Mouse (Mus musculus): ENCODE measurements around the gene Hsd17b11. TPM values are rescaled to one million over a fixed set of nuclear protein-coding genes. Genes with fewer than 3 reads are reported as not detected.

Gene Hsd17b11
- total RNA-seq (2021): 10 to 100 TPM; 24.0 to 26.4 TPM

DNA sequence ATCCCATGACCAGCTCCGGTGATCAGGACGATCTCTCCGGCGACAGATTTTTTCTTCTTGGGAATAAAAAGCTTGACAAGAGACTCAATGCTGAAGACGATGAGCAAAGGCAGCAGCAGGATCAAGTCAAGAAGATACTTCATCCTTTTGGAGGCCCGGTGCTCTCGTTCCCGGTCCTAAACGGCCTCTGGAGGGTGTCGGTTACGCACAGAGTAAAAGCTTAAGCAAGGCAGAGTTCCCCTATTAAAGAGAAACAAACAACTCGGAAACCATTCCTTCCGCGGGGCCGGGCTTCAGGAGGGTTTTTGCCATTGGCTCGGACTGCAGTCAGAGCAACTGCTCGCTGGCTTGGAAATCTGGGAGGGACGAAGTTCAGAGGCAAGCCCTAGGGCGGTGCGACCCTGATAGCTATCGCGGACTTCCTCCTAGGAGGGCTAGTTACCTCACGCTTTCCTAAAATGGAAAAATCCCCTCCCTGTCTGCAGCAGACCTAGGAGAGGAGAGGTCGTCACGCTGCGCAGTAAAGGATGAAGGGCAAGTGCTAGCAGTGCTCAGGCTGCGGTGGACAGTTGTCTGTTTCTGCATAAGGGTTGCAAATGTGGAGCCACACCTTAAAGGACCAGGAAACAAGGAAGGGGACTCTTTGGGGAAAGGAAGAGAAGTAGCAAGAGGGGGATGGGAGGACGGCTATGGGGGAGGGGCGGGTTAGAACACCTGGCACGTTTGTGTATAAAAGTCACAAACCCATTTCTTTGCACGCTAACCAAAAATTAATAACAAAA, at the start of gene Hsd17b11:
TSS of gene Hsd17b11 (minus strand) at position 323 of the 782 bp plus-strand sequence.
- DNase-seq: peak; percentile 87

DNA sequence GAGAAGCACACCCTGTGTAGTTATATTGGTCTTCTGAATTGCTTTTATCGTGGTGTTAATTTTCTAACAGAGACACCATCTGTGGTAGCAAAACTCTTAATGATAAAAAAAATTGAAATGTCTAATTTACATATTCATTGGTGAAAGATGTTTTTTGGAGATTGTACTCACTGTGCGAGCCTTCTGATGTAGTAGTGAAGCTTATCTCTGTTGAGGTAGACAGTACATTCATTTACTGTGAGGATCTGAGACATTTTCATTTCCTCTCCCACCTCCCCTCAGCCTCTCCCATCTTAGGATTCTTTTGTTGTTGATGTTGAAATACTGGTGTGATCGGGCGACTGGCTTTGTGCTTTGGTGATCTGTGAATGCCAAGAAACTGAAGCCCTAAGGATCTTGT, 49.3 kb upstream of the Hsd17b11 start:
- no peak for DNase-seq

DNA sequence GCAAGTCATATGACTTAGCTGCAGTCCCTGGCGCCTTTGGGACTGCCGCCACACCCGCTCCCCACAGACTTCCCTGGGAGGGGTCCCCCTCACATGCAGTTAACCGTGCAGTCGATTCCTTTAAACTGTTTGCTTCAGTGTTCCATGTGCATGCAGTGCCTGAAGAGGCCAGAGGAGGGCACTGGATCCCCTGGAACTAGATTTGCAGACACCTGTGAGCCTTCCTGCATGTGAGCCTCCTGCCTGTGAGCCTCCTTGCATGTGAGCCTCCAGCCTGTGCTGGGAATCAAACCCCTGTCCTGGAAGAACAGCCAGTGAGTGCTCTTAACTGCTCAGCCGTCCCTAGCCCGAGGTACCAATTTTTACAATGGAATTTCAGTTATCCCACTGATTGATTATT, 47.0 kb upstream of the Hsd17b11 start:
- DNase-seq: peak; percentile 33

DNA sequence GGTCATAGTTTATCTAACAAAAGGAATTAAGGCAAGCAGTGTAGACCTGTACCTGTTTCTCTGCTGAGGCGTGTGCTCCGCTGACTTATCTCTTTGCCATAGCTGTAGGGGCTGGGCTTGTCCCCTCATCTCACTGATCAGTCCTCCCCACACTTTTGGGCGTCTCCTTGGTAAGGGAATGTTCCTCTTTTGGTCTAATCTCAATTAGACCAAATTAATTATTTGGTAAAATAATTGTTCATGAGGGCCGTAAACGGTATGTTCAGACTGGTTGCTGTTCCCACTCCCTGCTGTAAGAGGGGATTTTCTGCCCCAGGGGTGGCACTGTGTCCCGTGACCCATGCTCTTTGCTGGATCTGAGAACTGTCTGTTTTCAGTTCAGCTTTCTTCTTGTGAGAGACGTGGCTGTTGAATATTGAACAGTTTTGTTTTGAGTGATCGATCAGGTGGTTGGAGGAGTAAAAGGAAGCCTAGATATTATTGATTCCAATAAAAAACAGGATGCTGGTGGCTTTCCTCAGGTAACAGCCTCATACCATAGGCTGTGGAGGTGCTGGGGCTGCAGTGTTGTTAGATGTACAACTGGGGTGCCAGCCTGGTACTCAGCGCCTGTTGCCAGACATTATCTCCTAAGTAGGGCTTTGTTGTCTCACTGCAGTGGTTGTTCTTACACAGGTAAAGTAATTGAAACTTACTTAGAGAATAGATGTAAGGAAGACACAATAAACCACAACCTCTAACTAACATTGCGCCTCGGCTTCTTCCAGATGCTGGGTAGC, 41.2 kb upstream of the Hsd17b11 start:
- no peak for DNase-seq

DNA sequence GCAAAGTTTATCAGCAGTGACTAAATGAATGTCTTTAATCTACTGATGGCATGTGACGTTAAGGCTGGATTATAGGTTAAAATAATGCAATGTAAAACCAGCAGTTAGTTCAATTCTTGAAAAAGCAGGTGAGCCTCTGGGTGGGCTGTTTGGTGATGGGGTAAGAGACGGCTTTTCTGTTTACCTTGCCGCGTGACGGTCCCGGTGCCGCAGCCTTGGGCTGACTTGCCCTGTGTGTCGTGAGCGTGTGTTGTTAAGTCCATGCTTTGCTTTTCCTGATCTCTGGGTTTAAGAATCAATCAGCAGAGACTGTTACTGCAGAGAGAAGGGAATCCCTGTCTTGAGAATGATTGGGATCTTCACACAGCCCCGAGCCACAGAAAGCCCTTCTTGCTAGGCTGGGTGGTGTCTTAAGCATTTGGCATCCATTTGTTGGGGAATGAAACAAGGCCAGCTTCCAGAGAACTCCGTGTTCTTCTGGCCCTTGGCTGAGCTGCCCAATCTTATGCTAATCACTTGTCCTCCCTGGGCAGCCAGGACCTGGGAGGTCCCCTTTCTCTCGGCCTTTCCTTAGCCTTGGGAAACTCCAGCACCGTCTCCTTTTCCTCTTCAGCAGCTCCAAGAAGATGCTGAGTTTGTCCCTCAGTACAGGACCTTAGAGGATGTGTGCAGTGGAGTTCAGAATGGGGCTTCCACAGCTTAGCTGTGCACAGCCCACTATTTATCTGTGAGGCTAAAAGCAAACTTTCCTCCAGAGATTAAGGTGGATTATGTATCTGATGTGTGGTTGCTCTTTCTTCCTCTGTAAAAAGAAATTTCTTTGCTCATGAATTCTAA, 40.4 kb upstream of the Hsd17b11 start:
- no peak for DNase-seq

DNA sequence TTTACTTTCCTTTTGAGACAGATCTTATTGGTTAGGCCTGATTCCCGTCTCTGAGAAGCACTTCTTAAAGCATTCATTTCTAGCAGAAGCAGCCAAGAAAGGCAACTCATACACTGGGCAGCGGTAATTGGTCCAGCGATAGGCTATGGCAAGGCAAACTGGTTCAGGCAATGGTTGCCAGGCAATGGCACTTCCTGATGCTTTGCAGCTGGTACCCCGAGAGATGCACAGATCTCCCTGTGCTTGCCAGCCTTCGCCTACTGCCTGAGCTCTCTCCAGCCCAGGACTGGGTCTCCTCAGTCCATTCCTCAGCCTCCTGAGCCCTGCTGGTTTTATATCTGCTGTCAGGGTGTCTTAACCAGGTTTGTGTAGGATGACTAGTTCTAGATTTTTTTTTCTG, 38.7 kb upstream of the Hsd17b11 start:
- no peak for DNase-seq

DNA sequence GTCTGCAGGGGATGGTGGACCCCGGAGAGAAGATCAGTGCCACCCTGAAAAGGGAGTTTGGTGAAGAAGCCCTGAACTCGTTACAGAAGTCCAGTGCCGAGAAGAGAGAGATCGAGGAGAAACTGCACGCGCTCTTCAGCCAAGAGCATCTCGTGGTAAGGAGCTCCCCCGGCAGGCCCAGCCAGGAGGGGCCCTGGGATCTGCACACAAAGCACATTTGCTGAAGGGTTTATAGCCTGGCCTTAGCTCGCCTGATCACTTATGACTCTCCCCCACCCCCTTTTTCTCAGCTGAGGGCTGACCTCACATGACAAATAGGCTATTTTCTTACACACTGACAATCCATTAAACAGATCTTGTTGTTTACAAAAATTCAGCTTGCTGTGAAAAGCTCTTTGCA, 37.9 kb upstream of the Hsd17b11 start:
- no peak for DNase-seq

DNA sequence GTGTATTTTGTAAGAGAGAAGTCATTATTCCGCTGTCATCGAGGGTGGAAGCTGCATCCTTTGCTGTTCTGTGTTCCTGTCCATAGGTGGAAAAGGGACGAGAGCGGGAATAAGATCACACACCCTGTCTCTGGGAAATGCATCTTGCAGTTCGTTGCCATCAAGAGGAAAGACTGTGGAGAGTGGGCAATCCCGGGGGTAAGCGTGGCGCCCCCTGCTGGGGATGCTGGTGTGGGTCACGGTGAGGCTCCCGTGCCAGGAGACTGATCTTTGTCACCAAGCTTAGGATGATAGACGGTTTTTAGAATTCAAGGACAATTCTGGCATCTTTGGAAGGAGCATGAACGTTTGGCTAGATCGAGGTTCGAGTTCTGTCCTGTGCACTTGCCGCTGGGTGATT, 36.3 kb upstream of the Hsd17b11 start:
- DNase-seq: peak; percentile 68

DNA sequence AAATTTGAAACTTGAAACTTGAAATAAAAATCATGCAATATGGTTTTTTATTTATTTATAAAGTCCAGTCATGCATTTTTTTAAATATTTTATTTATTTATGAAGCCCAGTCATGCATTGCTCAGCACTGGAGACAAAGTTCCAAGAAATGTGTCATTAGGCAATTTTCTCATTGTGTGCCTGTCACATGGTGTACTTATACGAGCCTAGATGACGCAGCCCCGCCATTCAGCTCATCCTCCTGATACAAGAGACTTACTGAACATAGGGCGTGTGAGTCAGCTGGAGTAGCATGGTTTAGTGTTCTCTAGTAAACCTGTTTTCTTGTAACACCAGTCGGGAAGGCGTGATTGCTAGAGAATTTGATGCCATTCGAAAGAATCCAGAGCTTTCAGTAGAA, 34.6 kb upstream of the Hsd17b11 start:
- no peak for DNase-seq

DNA sequence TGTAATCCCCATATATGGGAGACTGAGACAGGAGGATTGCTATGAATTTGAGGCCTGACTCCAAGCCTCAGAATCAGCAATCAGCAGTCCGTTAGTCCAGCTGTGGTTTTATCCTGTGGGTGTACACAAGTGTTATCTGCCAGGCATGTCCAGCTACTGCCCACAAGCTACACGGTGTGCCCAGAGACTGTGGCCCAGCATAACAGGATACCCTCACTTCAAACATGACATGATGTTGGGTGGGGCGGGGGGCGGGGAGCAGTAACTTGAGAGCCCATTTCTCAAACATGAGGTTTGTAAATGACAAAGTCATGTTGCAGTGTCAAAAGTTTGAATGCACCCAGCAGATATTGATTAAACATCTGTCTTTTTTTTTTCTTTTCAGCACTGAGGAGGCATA, 34.1 kb upstream of the Hsd17b11 start:
- DNase-seq: no peak

DNA sequence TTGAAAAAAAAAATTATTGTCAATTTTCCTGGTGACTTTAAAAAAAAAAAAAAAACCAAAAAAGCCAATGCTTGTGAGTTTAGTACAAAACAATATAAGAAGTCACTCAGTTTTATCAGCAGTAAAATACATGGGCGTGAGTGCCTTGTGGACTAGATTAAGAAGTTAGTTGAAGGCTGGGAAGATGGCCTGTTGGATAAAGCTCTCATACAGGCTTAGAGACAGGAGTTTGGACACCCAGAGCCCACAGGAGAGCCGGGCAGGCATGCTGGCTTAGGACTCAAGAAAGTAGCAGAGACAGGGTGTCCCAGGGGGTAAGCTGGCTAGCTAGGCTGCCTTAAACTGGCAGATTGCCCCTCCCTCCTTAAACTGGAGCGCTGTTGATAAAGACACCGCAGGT, 33.2 kb upstream of the Hsd17b11 start:
- DNase-seq: no peak

DNA sequence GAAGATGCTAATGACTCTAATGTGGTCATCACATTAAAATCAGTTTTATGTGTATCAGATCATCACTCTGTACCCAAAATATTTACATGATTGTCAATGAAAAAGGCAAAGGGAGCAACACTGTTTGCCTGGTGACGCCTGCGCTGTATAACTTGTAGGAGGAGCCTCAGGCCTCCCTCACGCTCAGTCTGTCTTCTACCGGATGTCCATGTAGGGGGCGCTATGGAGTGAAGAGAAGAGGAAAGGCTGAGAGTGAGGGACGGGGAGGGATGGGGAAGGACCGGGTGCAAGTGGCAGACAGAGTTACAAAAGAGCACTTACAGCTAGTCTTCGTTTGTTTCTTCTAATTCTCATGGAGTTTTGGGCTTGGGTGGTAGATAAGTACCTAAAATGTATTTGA, 31.2 kb upstream of the Hsd17b11 start:
- peak; percentile 33 for DNase-seq

DNA sequence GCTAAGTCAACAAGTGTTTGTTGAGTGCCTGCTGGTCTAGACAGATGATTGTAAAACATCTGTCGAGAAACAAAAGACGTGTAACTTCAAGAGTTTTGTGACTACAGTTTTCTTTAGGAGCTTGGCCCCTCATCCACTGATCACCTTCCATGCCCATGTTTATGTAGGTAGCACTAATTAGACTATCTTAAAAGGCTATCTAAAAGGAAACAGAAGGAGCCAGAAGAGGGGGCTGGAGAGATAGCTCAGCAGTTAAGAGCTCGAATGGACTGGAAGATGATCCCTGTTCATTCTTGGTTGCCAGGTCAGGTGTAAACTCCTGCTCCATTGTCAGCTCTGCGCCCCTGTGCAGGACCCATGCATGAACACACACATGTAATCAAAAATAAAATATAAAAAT, 26.4 kb upstream of the Hsd17b11 start:
- no peak for DNase-seq

DNA sequence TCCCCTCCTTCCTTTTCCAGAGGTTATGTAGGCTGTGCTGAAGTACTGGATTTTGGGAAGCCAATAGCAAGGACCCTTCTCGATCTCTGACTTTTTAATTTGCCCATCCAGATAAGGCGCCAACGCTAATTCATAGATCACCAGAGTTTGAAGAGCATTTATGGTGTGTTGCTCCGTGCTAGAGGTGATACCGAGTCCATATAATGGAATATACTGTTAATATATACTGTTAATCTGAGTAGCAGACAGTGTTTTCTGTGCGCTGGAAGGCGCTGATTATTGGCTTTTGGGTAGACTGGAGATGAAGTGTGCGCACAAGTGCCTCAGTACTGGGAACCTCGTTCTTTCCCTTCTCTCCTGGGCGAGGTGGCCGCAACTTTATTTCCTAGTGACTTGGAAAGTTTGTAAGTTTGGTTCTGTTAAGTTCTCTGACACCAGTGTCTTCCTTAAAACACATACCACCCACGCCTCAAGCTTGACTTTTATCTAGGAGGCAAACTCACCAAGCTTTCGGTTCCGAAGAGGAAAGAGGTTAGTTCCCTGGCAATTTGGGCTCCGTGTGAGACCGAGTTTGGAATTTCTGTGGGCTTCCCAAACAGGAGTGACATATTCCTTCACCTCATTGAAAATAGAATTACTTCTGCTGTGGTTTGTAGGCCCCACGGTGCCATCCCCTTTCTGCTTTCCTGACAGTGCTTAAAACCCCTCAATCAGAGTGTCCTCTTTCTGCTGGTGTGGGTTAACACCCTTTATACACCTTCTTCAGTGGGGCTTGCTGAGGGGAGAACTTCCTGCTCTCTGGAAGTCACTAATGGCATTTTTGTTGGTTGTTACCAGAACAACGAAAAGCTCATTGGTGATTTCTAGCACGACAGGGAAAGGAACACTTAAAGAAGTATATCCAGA, 25.7 kb upstream of the Hsd17b11 start:
- DNase-seq: no peak

DNA sequence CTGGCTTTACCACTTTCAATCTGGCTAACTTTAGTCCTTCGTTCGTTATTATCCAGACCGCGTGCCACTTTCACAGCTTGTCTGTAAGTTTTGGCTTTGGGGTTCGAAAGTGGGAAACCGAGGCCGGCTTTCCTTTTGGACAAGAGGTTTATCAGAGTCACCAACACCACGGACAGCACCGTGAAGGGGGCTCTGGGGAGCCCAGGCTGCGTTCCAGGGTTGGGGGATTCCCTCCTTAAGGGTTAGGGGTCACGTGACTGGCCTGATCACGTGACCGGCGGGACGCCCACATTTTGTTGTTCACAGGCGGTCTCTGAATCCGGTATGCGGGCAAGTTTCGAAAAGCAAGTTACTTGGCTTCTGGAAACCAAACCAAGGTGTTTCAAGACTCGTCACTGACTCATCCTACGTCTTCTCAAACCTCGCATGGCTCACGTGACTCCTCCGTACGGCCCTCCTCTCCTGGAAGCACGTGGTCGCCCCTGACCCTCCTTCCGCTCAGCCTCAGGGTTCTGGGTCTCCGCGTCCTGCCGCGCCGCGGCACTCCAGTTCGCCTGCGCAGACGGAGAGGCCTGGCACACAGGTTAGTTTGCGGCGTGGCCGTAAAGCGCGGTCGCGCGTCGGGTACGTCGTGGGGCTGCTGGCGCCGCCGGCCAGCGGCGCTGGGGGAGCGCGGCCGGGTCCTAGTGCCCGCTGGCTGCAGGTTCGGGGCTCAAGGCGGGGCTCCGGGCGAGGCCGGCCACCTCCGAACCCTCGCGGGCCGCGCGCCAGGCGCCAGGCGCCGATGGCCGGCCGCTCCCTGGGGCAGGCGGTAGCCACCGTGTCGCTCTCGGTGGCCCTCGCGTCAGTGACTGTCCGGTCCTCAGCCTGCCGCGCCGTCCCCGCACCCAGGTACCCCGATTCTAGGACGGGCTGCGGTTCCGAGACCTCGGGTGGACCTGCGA, 24.8 kb upstream of the Hsd17b11 start, which contains the start of gene Nudt9:
TSS of gene Nudt9 (plus strand) at position 51 of the 944 bp plus-strand sequence.
- peak; percentile 97 for DNase-seq

DNA sequence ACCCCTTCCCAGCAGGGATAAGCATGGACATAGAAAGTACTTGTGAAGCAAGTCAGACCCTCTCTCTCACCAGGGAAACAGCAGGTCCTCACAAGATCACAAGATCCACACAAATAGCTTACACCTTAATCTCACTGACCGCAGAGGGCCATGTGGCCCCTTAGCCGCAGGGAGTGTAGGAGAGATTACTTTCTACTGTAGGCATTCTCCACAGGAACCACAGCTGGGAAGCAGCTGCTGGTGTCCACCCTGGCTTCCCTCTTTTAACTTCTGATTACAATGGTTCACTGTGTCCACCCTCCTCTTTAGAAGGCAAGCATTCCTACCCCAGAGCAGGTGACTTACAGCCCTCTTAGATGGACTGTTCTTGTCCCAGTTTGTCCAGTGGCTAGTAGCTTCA, 22.0 kb upstream of the Hsd17b11 start:
- DNase-seq: no peak

DNA sequence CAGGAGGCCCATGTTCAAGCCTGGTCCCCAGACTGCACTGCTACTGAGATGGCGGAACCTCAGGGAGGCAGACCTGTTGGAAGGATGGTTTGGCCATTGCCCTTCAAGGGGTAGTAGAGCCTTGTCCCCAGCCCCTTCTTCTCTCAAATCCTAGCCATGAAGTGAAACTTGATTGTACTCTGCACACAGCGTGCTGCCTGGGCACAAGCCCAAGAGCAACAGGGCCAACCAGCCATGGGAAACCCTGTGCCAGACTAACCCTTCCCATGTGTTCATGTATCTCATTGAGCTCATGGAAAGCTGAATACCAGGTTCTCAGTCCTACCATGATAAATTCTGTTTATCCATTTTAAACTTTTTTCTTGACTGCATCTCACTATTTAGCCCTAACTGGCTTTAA, 21.2 kb upstream of the Hsd17b11 start:
- peak; percentile 44 for DNase-seq

DNA sequence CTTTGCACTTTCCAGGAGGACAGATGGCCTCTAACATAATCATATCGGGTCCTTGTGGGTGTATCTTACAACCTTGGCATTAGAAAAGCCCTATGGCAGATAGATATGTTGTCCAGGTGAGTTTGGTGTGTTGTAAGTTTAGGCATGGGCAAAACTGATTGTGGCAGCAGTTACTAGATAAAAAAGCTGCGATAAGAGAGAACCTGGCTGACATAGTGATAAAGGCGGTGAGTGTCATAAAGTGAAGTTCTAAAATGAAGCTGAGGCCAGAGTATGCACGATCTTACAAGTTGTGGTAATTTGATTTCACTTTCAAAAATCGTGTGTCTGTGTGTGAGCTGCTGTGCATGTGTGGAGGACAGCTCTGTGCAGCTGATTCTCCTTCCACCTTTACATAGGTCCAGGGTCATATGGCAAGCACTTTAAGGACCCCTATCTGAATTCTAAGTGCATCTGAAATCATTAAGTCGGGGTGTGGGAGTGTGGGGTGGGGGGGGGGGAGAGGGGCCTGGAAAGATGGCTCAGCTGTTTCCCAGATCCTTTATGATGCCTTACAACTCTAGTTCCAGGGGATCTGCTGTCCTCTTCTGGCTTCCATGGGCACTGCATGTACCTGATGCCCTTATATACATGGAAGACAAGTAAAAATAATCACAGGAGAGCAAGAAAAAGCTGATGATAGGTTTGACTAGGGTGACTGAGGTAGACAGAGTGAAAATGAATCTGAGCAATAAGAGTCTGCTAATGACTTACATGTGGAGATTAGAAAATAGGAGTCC, 17.6 kb upstream of the Hsd17b11 start:
- DNase-seq: peak; percentile 65

DNA sequence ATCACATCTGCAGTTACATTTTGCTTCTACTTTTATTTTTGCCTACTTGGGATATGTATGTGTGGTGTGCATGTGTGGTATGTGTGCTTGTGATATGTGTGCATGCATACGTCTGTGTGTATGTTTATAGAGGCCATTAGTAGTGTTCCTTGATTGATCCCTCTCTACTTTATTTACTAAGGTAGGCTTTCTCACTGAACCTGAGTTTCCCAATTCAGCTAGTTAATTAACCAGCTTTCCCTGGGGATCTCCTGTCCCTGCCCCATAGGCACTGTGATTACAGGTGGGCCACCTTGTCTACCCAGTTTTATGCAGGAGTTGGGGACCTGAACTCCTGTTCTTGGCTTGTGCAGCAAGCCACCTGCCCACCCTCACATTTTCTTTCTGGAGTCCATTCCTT, 15.0 kb upstream of the Hsd17b11 start:
- no peak for DNase-seq

DNA sequence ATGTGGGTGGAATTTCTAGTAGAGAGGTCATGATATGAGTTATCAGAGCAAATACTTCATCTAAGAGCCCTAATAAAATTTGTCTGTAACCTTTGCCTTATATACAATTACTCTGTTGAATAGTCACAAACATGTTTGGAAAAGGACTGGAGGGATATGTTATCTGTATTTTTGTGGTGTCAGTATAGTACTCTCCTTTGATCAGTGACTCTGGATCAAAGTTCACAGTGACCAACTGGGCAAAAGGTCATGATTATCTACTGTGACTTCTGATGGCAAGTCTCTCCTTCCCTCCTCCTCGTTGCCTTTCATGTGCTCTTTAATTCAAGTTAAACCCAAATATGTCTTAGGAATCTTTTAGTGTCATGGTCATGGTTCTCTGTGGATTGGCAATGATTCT, 14.1 kb upstream of the Hsd17b11 start:
- DNase-seq: no peak
